Mouse (Mus musculus): ENCODE measurements around the gene Enox1.

Enox1 gene

DNA sequence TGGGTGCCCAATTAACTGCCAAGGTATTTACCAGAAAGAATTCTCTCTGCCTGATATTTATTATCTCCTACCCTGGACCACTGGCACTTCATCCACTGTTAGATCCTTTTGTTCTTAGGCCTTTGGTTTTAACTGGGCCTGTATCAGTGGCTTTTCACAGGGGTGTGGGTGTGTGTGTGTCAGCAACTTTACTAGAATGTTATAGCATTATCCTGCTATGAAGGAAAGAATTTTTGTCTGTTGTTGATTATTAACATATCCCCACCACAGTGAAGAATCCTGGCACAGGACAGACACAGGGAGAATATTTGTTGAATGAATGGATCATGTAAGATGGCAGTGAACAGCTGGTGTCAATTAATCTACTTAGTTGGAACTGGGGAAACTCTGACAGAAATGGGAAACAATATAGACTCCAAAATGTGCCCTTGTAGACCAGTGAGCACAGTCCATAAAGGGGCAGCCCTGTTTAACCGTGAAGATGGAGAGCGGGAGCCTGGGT is 40.9 kb downstream of the Enox1 start:
- DNase-seq, result no peak

DNA sequence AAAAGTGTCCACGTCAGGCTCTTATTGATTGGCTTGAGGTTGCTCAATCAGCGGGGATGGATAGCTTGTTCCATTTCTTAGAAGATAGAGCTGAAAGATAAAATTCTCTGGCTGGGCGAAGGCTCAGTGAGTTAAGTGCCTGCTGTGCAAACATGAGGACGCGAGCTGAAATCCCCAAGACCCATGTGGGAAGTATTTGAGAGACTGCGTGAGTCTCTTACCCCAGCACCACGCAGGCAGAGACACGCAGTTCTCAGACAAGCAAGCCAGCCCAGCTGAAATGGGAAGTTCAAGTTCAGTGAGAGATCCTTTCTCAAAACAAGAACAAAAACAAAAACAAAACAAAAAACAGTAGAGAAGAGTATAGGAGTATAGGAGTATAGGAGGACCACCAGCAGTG is 54.3 kb downstream of the Enox1 start:
- no peak for DNase-seq

DNA sequence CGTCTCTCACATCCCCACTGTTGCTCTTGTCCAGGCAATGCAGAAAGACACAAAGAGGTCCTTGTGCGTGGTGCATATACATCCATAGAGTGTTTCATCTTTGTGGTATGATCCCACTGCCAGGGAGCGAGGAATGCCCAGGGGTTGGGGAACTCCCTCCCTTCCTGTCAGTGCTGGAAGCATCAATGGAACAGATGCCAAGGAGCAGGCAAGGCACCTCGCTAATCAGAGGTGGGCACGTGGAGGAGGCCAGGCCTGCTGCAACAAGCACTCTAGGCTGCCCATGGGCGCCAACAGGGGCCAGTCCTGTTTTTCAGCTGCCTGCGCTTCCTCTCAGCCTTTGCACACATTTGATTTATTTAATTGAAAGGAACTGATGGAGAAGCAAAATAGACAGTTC is 56.6 kb downstream of the Enox1 start:
- DNase-seq, result no peak

- DNase-seq, result no peak
These were observed 58.3 kb downstream of the Enox1 start for GRCm38 (mm10) chr14:77214848-77215247.

GRCm38 (mm10) chr14:77225346-77225745 is 68.8 kb downstream of the Enox1 start:
- DNase-seq, result peak; percentile 2

- no peak for DNase-seq
These were observed 82.2 kb downstream of the Enox1 start for GRCm38 (mm10) chr14:77238811-77239210.

DNA sequence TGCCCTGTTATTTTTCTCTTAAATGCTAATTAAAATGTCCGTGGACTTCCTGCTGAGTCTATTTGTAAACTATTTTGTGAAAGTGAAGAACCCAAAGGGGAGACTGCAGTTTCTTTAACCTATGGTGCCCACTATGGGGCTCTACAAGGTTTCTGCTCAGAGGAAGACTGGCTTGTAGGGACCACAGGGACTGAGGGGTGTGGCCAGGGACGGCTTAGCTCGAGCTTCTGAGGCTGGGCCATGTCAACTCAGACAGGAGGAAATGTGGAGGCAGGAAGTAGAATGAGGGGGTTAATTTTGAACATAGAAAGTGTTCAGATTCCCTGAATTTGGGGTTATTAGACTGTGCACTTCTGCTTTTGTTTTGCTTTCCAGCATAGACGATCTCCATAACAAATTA is 82.8 kb downstream of the Enox1 start:
- DNase-seq, result no peak

GRCm38 (mm10) chr14:77246977-77247376 is 90.4 kb downstream of the Enox1 start:
- peak; percentile 46 for DNase-seq

GRCm38 (mm10) chr14:77248426-77248825 is 91.9 kb downstream of the Enox1 start:
- DNase-seq, result no peak

DNA sequence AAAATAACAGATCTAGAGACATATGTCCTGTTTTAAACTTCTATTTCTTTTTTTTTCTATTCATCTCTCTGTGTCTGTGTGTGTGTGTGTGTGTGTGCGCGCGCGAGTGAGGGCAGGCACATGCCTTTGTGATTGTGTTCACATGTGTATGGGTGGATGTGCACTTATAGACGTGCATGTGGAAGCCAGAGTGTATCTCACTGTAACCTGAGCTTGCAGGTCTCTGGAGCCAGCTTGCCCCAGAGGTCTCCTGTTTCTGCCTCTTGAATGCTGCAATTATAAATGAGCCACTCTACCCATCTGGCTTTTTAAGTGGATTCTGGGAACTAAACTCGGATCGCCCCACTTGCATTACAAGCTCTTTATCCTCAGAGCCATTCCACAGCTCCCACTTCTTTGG is 92.4 kb downstream of the Enox1 start:
- DNase-seq, result no peak

DNA sequence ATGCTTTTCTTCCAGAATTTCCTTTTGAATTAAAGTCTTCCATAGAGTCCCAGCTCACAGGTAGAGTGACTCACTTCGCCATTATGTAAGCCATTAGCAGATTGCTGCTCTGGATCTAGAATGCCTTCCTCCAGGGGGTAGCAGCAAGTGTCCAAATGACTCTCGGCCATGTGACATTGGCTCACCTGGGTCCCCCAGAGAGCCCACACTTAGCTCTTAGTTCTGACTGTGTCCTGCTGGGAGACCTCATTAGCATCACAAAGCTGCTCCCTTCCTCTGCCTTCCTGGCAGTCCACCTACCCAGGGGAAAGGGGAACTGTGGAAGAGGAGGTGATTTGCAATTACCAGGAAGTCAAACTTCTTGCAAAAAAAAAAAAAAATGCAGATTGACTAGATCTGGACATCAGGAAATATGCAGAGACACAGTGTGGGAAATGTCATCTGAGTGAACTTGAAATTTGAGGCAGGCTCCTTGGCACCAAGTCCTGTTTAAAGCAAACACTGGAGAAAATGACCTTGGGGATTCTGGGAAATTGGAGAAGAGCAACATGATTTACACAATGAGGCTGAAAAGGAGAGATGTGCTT is 94.2 kb downstream of the Enox1 start:
- no peak for DNase-seq

- no peak for DNase-seq
These were observed 98.6 kb downstream of the Enox1 start for GRCm38 (mm10) chr14:77255201-77255600.

GRCm38 (mm10) chr14:77255711-77256110 is 99.1 kb downstream of the Enox1 start:
- DNase-seq, result no peak

DNA sequence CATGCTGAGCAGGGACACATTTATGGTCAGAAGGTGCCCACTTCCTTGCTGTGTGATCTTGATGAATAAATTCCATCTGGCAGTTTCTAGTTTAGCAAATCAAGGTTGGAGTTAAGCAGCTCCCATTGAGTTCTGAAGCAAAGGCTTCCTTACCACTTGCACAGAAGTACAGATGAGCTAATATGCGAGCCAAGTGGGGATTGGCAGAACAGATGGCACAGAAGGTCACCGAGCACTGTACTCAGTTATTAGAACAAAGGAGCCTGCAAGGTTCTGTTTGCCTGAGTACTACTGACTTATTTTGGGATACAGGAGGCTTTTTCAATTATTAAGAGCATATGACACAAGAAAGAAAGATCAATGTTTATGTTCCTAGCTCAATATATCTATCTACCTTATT is 100.4 kb downstream of the Enox1 start:
- DNase-seq, result no peak

GRCm38 (mm10) chr14:77257461-77257860 is 100.9 kb downstream of the Enox1 start:
- no peak for DNase-seq

- DNase-seq, result no peak
These were observed 101.6 kb downstream of the Enox1 start for GRCm38 (mm10) chr14:77258186-77258585.

DNA sequence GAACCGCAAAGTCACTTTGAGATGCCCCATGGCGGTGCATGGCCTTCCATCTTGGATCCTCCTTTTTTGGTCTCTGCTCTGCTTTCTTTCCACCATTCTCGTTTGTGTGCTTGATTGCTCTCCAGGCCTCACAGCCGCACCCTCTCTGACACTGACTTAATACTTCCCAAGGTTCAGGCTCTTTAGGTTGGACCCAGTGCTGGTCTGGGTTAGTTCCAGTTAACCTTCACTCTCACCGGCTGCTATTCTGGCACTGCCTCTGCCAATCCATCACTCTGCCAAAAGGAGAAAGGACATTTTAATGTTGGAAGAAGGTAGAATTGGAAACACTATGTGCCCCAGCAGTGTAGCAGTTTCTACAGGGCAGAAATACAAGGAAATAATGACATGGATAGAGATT is 103.1 kb downstream of the Enox1 start:
- DNase-seq, result no peak

GRCm38 (mm10) chr14:77260107-77260506 is 103.5 kb downstream of the Enox1 start:
- no peak for DNase-seq

GRCm38 (mm10) chr14:77266805-77267771 is 110.5 kb downstream of the Enox1 start:
- no peak for DNase-seq

- no peak for DNase-seq
These were observed 115.8 kb downstream of the Enox1 start for GRCm38 (mm10) chr14:77272248-77272930.

GRCm38 (mm10) chr14:77272931-77273446 is 116.4 kb downstream of the Enox1 start:
- DNase-seq, result no peak

DNA sequence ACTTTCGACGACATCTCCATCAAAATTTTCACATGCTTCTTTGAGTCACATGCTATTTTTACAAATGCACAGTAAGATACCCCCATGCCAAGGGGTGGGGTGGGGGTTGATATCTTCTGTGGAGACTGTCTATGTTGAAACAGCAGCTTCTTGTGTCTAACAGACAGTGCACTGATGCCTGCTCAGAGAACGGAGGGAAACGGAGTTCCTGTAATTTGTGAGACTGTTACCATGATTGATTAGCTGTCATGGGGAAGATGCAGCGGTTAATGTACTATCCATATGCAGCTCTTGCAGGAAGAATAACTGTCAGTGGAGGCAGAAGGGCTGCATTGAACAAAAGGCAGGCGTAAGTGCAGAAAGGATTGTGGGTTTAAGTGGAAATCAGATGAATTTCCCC is 117.2 kb downstream of the Enox1 start:
- DNase-seq, result no peak

GRCm38 (mm10) chr14:77275607-77276006 is 119.0 kb downstream of the Enox1 start:
- no peak for DNase-seq

Data from lung, postnatal 10 days (tissue).